8 mouse cellular contexts compared by ENCODE assay signal in genomic region chr16:18776556-18777100, GRCm38 (mm10). TPM values are rescaled to one million over a fixed set of nuclear protein-coding genes. Genes with fewer than 3 reads are reported as not detected.
DNase-seq lines count a peak whose midpoint lies in the region; ATAC-seq lines count a peak whose summit lies in the region.

Cldn5 (plus strand) TSS chr16:18776847.

- peaks cover 6% of the 10 kb centered on the region; the same call in 1 of the 2 replicates for H3K36me3 ChIP-seq in embryonic facial prominence, embryonic 12.5 days
- no peaks in the 10 kb centered on the region for H3K36me3 ChIP-seq in heart, embryonic 15.5 days
- peaks cover under 1% of the 10 kb centered on the region; the same call in 1 of the 2 replicates for H3K36me3 ChIP-seq in lung, embryonic 15.5 days
- no peaks in the 10 kb centered on the region for H3K36me3 ChIP-seq in stomach, embryonic 16.5 days (ENCODE audit: control insufficient read depth, insufficient read depth, low read length)

- 3% methylated on average over 19 of the region's 19 CpGs for WGBS in embryonic facial prominence, embryonic 12.5 days
- WGBS in heart, embryonic 15.5 days = 8% methylated on average over 19 of the region's 19 CpGs
- 9% methylated on average over 19 of the region's 19 CpGs for WGBS in lung, embryonic 15.5 days
- WGBS in stomach, embryonic 16.5 days = 9% methylated on average over 19 of the region's 19 CpGs

- peak within 1 kb of the TSS; percentile 65 for H3K4me2 ChIP-seq in embryonic facial prominence, embryonic 12.5 days (replicated peaks)
- peak within 1 kb of the TSS; percentile 76 for H3K4me2 ChIP-seq in heart, embryonic 15.5 days
- peak within 1 kb of the TSS; percentile 60 for H3K4me2 ChIP-seq in lung, embryonic 15.5 days
- H3K4me2 ChIP-seq in stomach, embryonic 16.5 days (ENCODE audit: low read depth, low read length) = peak within 1 kb of the TSS; percentile 64

- peak within 1 kb of the TSS; percentile 39 for H3K4me3 ChIP-seq in embryonic facial prominence, embryonic 12.5 days
- peak within 1 kb of the TSS; percentile 49 for H3K4me3 ChIP-seq in heart, embryonic 15.5 days
- H3K4me3 ChIP-seq in lung, embryonic 15.5 days = peak within 1 kb of the TSS; percentile 47
- H3K4me3 ChIP-seq in stomach, embryonic 16.5 days (replicated peaks; ENCODE audit: low read length) = peak within 1 kb of the TSS; percentile 47

- H3K9me3 ChIP-seq in embryonic facial prominence, embryonic 12.5 days = no peaks in the 10 kb centered on the region
- no peaks in the 10 kb centered on the region for H3K9me3 ChIP-seq in heart, embryonic 15.5 days (replicated peaks)
- no peaks in the 10 kb centered on the region for H3K9me3 ChIP-seq in lung, embryonic 15.5 days
- no peaks in the 10 kb centered on the region for H3K9me3 ChIP-seq in stomach, embryonic 16.5 days (replicated peaks; ENCODE audit: control insufficient read depth, low read length)

- ATAC-seq in embryonic facial prominence, embryonic 12.5 days (ENCODE audit: insufficient number of reproducible peaks, insufficient read depth, low FRiP score, low TSS enrichment) = 0 out of 2 replicates have a peak, but pooled peaks have one; percentile 12
- peak; percentile 63 for ATAC-seq in heart, embryonic 15.5 days (replicated peaks; ENCODE audit: insufficient number of reproducible peaks, insufficient read depth, low FRiP score, low read depth)
- ATAC-seq in lung, embryonic 15.5 days (ENCODE audit: borderline replicate concordance, extremely low read depth, low FRiP score, low TSS enrichment) = peak; percentile 71
- peak; percentile 72 for ATAC-seq in stomach, embryonic 16.5 days (ENCODE audit: insufficient read depth, low FRiP score)
- no peak for ATAC-seq in erythroid progenitor cell, adult 5-6 weeks (replicated peaks; ENCODE audit: low FRiP score, poor library complexity, severe bottlenecking)

- no peak for DNase-seq in left cerebral cortex, adult 18-20 months (ENCODE audit: low spot score in 2 of 2)
- no peak for DNase-seq in left cerebral cortex, adult 11 months (ENCODE audit: low spot score)
- peak; percentile 73 to 85 for DNase-seq in kidney, postnatal 4 days

- peak within 1 kb of the TSS; percentile 34 for H3K9ac ChIP-seq in embryonic facial prominence, embryonic 12.5 days
- peak within 1 kb of the TSS; percentile 42 for H3K9ac ChIP-seq in heart, embryonic 15.5 days
- H3K9ac ChIP-seq in lung, embryonic 15.5 days = peak within 1 kb of the TSS; percentile 46
- H3K9ac ChIP-seq in stomach, embryonic 16.5 days (ENCODE audit: low read length) = peak within 1 kb of the TSS; percentile 58

- no peak within 1 kb of the TSS for H3K27ac ChIP-seq in embryonic facial prominence, embryonic 12.5 days
- H3K27ac ChIP-seq in heart, embryonic 15.5 days = peak within 1 kb of the TSS; percentile 70
- peak within 1 kb of the TSS; percentile 65 for H3K27ac ChIP-seq in lung, embryonic 15.5 days
- peak within 1 kb of the TSS; percentile 2; the same call in 1 of the 2 replicates for H3K27ac ChIP-seq in stomach, embryonic 16.5 days (ENCODE audit: low read length)

- peaks cover 53% of the 10 kb centered on the region for H3K27me3 ChIP-seq in embryonic facial prominence, embryonic 12.5 days
- H3K27me3 ChIP-seq in heart, embryonic 15.5 days = peaks cover 47% of the 10 kb centered on the region
- H3K27me3 ChIP-seq in lung, embryonic 15.5 days = peaks cover 48% of the 10 kb centered on the region
- peaks cover 42% of the 10 kb centered on the region for H3K27me3 ChIP-seq in stomach, embryonic 16.5 days (ENCODE audit: control insufficient read depth, insufficient read depth, low read length)

- peaks cover 15% of the 10 kb centered on the region; the same call in 1 of the 2 replicates for H3K4me1 ChIP-seq in embryonic facial prominence, embryonic 12.5 days
- H3K4me1 ChIP-seq in heart, embryonic 15.5 days (replicated peaks) = peaks cover 18% of the 10 kb centered on the region
- peaks cover 8% of the 10 kb centered on the region; the same call in 1 of the 2 replicates for H3K4me1 ChIP-seq in lung, embryonic 15.5 days
- no peaks in the 10 kb centered on the region for H3K4me1 ChIP-seq in stomach, embryonic 16.5 days (ENCODE audit: control insufficient read depth, insufficient read depth, low read length)

RNA-seq across cellular contexts. Expression of gene Cldn5, which starts in this region (rescaled TPM):
- 10 to 100 TPM; 47.2 to 51.8 TPM for total RNA-seq in left cerebral cortex, adult 18-20 months (2021)
- polyA plus RNA-seq in embryonic facial prominence, embryonic 12.5 days (2016; fragmentation: Nextera tagmentation; extraction: Ambion mirVana) = 30.5 and 32.0 TPM in 2 replicates
- polyA plus RNA-seq in heart, embryonic 15.5 days (2015; fragmentation: Nextera tagmentation; extraction: Ambion mirVana) = 25.6 and 32.8 TPM in 2 replicates
- 117 and 126 TPM in 2 replicates for polyA plus RNA-seq in lung, embryonic 15.5 days (2015; fragmentation: Nextera tagmentation; extraction: Ambion mirVana)
- 25.8 and 30.4 TPM in 2 replicates for polyA plus RNA-seq in stomach, embryonic 16.5 days (2015; fragmentation: Nextera tagmentation; extraction: Ambion mirVana)
- total RNA-seq in erythroid progenitor cell, adult 5-6 weeks (2015; ENCODE audit: low replicate concordance) = not detected in 2 replicates
- not detected in 2 replicates for total RNA-seq in erythroid progenitor cell, adult 5-6 weeks (2017; ENCODE audit: low replicate concordance)

Comparison
In these comparisons a context has a peak if more than half of its experiments do, and no peak if none do; other contexts are left out.
1. RNA of gene Cldn5 (total RNA-seq): 47.2 to 51.8 TPM in left cerebral cortex, adult 18-20 months; not detected in erythroid progenitor cell, adult 5-6 weeks; every median in the first group is over 10 times any median in the second.
2. DNase-seq: peak in kidney, postnatal 4 days (2 of 2); none in left cerebral cortex, adult 18-20 months (0 of 2) and left cerebral cortex, adult 11 months (single experiment).
3. Peak in every context shown above with its lines, with median percentiles within 50 percentile points of each other: H3K4me2 ChIP-seq, H3K4me3 ChIP-seq and H3K9ac ChIP-seq.